Mouse (Mus musculus) kidney, adult 2 months (tissue): ENCODE measurements at regions not wholly inside any gene's neighbourhood (a gene's known extent, or its start where the extent isn't known, plus 50 kb on each side); places are given as distances from the start of the nearest gene placed in this dataset.

ENCODE experiments used
- DNase-seq: peaks from one replicate; pipeline ENCODE4 v3.0.0; 2021
- H3K27ac ChIP-seq: fragments of 200-500 bp; 2 replicates; pipeline ENCODE4 v1.5.1; 2012; ENCODE audit warnings: low read depth, low read length, control low read depth, inconsistent platforms; ENCODE audit not compliant: insufficient read depth
- H3K27me3 ChIP-seq: fragments of 200-500 bp; replicated peaks from 2 replicates; pipeline ENCODE4 v1.6.1; 2012; ENCODE audit warnings: mild to moderate bottlenecking, moderate library complexity, low read length, inconsistent platforms; ENCODE audit not compliant: control insufficient read depth, insufficient read depth
- H3K36me3 ChIP-seq: fragments of 200-500 bp; 2 replicates; pipeline ENCODE4 v1.6.1; 2012; ENCODE audit warnings: mild to moderate bottlenecking, moderate library complexity, low read length, inconsistent platforms; ENCODE audit not compliant: control insufficient read depth, insufficient read depth
- H3K4me1 ChIP-seq: fragments of 200-500 bp; 2 replicates; pipeline ENCODE4 v1.6.1; 2011; ENCODE audit warnings: low read length; ENCODE audit not compliant: control insufficient read depth, insufficient read depth
- H3K4me3 ChIP-seq: fragments of 200-500 bp; 2 replicates; pipeline ENCODE4 v1.5.1; 2011; ENCODE audit warnings: mild to moderate bottlenecking, low read depth, low read length, control low read depth; ENCODE audit not compliant: insufficient read depth
- CTCF ChIP-seq: fragments of 200-500 bp; conservative IDR thresholded peaks from 2 replicates; pipeline ENCODE4 v1.5.1; 2011; ENCODE audit warnings: low read depth, mild to moderate bottlenecking, control low read depth, low read length, moderate library complexity, mixed read lengths; ENCODE audit not compliant: insufficient read depth, insufficient read length
- POLR2A ChIP-seq: fragments of 200-500 bp; IDR thresholded peaks from one replicate; pipeline ENCODE4 v1.6.1; 2011; ENCODE audit warnings: low read depth, low read length, control low read depth
- WGBS: fragments of 180-500 bp; shearing (Covaris S2); methylation state at CpG from one replicate; pipeline ENCODE4 v1.1.7; 2018; 5-methylcytosine and 5-hydroxymethylcytosine counted together

GRCm38 (mm10) chr12:26144616-26145015, 270.4 kb downstream of the Rnf144a start:
- no peak for DNase-seq
- 70% methylated on average over 3 of the region's 3 CpGs for whole genome bisulfite sequencing

DNA sequence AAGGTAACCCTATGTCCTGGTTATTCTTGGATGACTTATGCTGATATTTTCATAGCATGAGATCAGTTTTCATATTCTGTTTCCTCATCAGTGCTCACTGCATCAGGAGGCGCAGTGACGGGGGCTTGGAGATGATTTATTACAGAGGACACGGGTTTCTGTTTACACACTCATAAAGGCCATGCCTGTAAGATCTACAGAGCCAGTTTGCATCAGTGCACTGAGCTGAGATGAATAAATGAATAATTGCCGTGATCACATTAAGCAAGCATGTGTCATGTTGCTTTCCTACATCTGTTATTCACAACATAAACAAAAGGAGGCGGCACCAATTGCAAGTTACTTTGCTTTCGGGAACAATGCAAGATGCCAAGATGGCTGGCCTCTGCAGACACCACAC, 271.6 kb downstream of the Rnf144a start:
- Histone ChIP-seq H3K36me3 (no peaks in the 10 kb centered on the region), H3K27me3 (no peaks in the 10 kb centered on the region; the same call in 1 of the 2 replicates), H3K27ac (no peak overlapping the region), H3K4me1 (no peaks in the 10 kb centered on the region), H3K4me3 (no peak overlapping the region)
- DNase-seq: no peak
- TF ChIP-seq CTCF: no peak
- no peak for TF ChIP-seq POLR2A
- 32% methylated on average over 6 of the region's 6 CpGs for WGBS

More at GRCm38 (mm10) chr12:26144616-26145015, 270.4 kb downstream of the Rnf144a start:
- no peaks in the 10 kb centered on the region for H3K36me3 ChIP-seq
- TF ChIP-seq POLR2A (no peak), CTCF (no peak)
- H3K4me3 ChIP-seq: no peak overlapping the region
- H3K27ac ChIP-seq: no peak overlapping the region
- H3K27me3 ChIP-seq: no peaks in the 10 kb centered on the region; the same call in 1 of the 2 replicates
- no peaks in the 10 kb centered on the region for H3K4me1 ChIP-seq

GRCm38 (mm10) chr12:26130811-26131210, 284.2 kb downstream of the Rnf144a start:
- TF ChIP-seq POLR2A: no peak
- no peak for TF ChIP-seq CTCF
- Histone ChIP-seq H3K27me3 (no peaks in the 10 kb centered on the region), H3K36me3 (no peaks in the 10 kb centered on the region), H3K27ac (no peak overlapping the region), H3K4me1 (no peaks in the 10 kb centered on the region), H3K4me3 (no peak overlapping the region)
- 90% methylated on average over 8 of the region's 8 CpGs for WGBS
- no peak for DNase-seq

- no peak overlapping the region for H3K27ac ChIP-seq
- 87% methylated on average over 3 of the region's 3 CpGs for WGBS
- TF ChIP-seq POLR2A (no peak), CTCF (no peak)
- DNase-seq: no peak
- no peak overlapping the region for H3K4me3 ChIP-seq
- H3K27me3 ChIP-seq: no peaks in the 10 kb centered on the region
- H3K4me1 ChIP-seq: no peaks in the 10 kb centered on the region
- H3K36me3 ChIP-seq: no peaks in the 10 kb centered on the region
Observed at GRCm38 (mm10) chr12:26130011-26130410, 285.0 kb downstream of the Rnf144a start.

DNA sequence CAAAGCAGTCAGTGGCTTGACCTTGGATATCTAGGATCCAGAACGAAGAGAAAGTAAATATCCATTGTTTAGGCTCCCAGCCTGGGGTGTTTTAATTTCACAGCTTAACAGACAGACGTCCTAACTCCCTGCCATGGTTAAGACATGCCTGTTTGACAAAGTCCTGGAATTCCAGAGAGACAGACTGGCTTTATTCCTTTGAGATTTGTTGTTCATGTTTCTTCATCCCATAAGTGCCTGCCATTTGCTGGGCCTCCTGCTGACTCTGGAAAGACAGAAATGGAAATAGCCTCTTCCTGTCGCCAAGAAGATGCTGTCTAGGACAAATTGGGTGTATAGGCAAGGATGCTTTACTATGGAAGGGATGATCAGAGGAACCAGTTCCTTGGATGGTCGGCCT, 285.5 kb downstream of the Rnf144a start:
- 67% methylated on average over 4 of the region's 4 CpGs for WGBS
- Histone ChIP-seq H3K27me3 (no peaks in the 10 kb centered on the region), H3K36me3 (no peaks in the 10 kb centered on the region), H3K27ac (no peak overlapping the region), H3K4me3 (no peak overlapping the region), H3K4me1 (no peaks in the 10 kb centered on the region)
- no peak for TF ChIP-seq POLR2A
- no peak for TF ChIP-seq CTCF
- no peak for DNase-seq

- TF ChIP-seq POLR2A: no peak
- no peak for TF ChIP-seq CTCF
- H3K4me1 ChIP-seq: no peaks in the 10 kb centered on the region
- no peaks in the 10 kb centered on the region for H3K27me3 ChIP-seq
- H3K36me3 ChIP-seq: no peaks in the 10 kb centered on the region
- no peak overlapping the region for H3K4me3 ChIP-seq
- no peak overlapping the region for H3K27ac ChIP-seq
- DNase-seq: no peak
Observed at GRCm38 (mm10) chr12:26128851-26129250, 286.2 kb downstream of the Rnf144a start.

DNA sequence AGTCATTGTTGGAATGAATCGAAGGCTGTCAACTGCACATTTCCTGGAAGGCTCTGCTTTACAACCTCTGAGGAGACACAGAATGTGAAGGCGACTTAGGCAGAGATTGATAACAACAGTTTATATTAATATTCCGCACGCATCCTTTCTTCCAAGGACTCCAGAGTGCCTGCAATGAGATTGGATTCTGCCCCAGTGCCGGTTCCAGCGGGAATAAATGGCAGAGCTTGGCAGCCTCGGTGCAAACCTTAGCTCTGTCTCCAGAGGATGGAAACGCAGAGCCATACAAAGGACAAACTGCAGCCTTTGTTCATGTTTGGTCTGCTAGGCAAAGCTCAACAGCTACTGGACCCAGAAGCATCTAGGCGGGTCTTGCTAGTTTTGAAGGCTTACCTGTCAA, 288.8 kb downstream of the Rnf144a start:
- 91% methylated on average over 9 of the region's 9 CpGs for WGBS
- H3K36me3 ChIP-seq: no peaks in the 10 kb centered on the region
- H3K4me3 ChIP-seq: no peak overlapping the region
- DNase-seq: no peak
- no peaks in the 10 kb centered on the region for H3K27me3 ChIP-seq
- no peaks in the 10 kb centered on the region for H3K4me1 ChIP-seq
- TF ChIP-seq CTCF: no peak
- TF ChIP-seq POLR2A: no peak
- H3K27ac ChIP-seq: no peak overlapping the region

DNA sequence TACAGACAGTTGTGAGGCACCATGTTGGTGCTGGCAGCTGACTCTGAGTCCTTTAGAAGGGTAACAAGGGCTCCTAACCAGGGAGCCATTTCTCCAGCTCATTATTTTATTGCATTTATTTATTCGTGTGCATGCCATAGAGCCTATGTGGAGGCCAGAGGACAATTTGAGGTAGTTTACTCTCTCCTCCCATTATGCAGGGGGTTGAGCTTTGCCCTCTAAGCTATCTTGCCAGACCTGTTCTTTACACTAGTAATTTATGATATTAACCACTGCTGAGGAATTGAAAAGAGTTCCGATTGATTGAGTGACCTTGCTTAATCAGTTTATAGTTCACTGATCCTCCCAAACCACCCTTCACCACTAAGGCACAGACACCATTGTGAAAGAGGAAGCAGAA, 290.8 kb downstream of the Rnf144a start:
- Histone ChIP-seq H3K27ac (no peak overlapping the region), H3K4me3 (no peak overlapping the region), H3K4me1 (no peaks in the 10 kb centered on the region), H3K36me3 (no peaks in the 10 kb centered on the region), H3K27me3 (no peaks in the 10 kb centered on the region)
- TF ChIP-seq CTCF: no peak
- no peak for TF ChIP-seq POLR2A
- whole genome bisulfite sequencing: 66% methylated on average over 2 of the region's 2 CpGs
- DNase-seq: no peak
